Mouse (Mus musculus) heart, adult 2 months (tissue): ENCODE measurements around the gene Arhgef6.

ENCODE experiments used
- CTCF ChIP-seq: fragments of 200-600 bp; IDR thresholded peaks from 2 replicates; pipeline ENCODE4 v1.8.1; 2022; ENCODE audit warnings: antibody characterized with exemption, mild to moderate bottlenecking, moderate library complexity
- EP300 ChIP-seq: fragments of 200-500 bp; IDR thresholded peaks from 2 replicates; pipeline ENCODE4 v1.6.1; 2011; ENCODE audit warnings: low read depth, low read length, control low read depth; ENCODE audit not compliant: insufficient read depth

DNA sequence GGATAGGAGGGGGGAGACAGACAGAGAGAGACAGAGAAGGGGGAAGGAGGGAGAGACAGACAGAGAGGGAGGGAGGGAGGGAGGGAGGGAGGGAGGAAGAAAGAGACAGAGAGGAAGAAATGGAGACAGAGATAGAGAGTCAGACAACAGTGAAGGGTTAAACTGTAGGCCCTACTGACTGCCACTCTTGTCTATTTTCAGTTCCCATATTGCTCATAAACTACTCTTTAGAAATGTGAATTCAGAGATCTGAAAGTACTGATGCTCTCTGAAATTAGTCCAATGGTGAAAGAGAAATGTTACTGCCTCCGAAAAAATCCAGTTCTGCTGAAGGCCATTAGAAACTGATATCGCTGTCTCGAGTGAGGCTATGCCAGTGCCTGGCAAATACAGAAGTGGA lies 56.3 kb downstream of the Arhgef6 start:
- no peak for TF ChIP-seq CTCF
- TF ChIP-seq EP300: no peak
